Mouse (Mus musculus): ENCODE results near the gene Gtf3c6. TPM values are rescaled to one million over a fixed set of nuclear protein-coding genes. Genes with fewer than 3 reads are reported as not detected.

Gene Gtf3c6
- polyA plus RNA-seq, 1 experiment from 2014 or later: 158 TPM

- peak; percentile 82 for ATAC-seq (ENCODE audit: insufficient number of reproducible peaks, insufficient read depth, low FRiP score, low TSS enrichment, low read depth)
- peak overlapping the region; percentile 72 for H3K4me3 ChIP-seq (replicated peaks)
These were observed 576 bp upstream of the Gtf3c6 start for GRCm38 (mm10) chr10:40258401-40258966.

GRCm38 (mm10) chr10:40256716-40257115 lies 1.2 kb downstream of the Gtf3c6 start:
- H3K9me3 ChIP-seq: no peaks in the 10 kb centered on the region
- peaks cover 30% of the 10 kb centered on the region for H3K36me3 ChIP-seq
- no peaks in the 10 kb centered on the region for H3K27me3 ChIP-seq
- peak overlapping the region; percentile 72 for H3K4me2 ChIP-seq
- peak overlapping the region; percentile 72 for H3K4me3 ChIP-seq (replicated peaks)
- peak overlapping the region; percentile 96 for H3K27ac ChIP-seq
- H3K4me1 ChIP-seq (replicated peaks): peaks cover 8% of the 10 kb centered on the region; the same call in 1 of the 2 replicates
- peak; percentile 58; the same call in 1 of the 2 replicates for ATAC-seq (ENCODE audit: insufficient number of reproducible peaks, insufficient read depth, low FRiP score, low TSS enrichment, low read depth)
- H3K9ac ChIP-seq (replicated peaks): peak overlapping the region; percentile 89
- 3% methylated on average over 5 of the region's 5 CpGs for WGBS

More at GRCm38 (mm10) chr10:40258401-40258966, 576 bp upstream of the Gtf3c6 start:
- Histone ChIP-seq H3K4me1 (replicated peaks) (peaks cover 8% of the 10 kb centered on the region; the same call in 1 of the 2 replicates), H3K36me3 (peaks cover 13% of the 10 kb centered on the region), H3K9ac (replicated peaks) (no peak overlapping the region), H3K27ac (peak overlapping the region; percentile 96), H3K9me3 (no peaks in the 10 kb centered on the region), H3K4me2 (peak overlapping the region; percentile 72), H3K27me3 (no peaks in the 10 kb centered on the region)
- 0% methylated on average over 12 of the region's 12 CpGs for WGBS

- Histone ChIP-seq H3K27ac (no peak overlapping the region), H3K36me3 (peaks cover 72% of the 10 kb centered on the region), H3K4me2 (no peak overlapping the region), H3K4me1 (replicated peaks) (peaks cover 5% of the 10 kb centered on the region; the same call in 1 of the 2 replicates), H3K4me3 (replicated peaks) (no peak overlapping the region), H3K27me3 (no peaks in the 10 kb centered on the region), H3K9me3 (no peaks in the 10 kb centered on the region), H3K9ac (replicated peaks) (no peak overlapping the region)
- WGBS: 91% methylated on average over 6 of the region's 6 CpGs
- ATAC-seq (ENCODE audit: insufficient number of reproducible peaks, insufficient read depth, low FRiP score, low TSS enrichment, low read depth): no peak
These were observed 6.9 kb downstream of the Gtf3c6 start for GRCm38 (mm10) chr10:40250969-40251368.

- H3K4me2 ChIP-seq: no peak overlapping the region
- 88% methylated on average over 9 of the region's 9 CpGs for WGBS
- H3K9ac ChIP-seq (replicated peaks): no peak overlapping the region
- H3K4me3 ChIP-seq (replicated peaks): no peak overlapping the region
- H3K36me3 ChIP-seq: peaks cover 68% of the 10 kb centered on the region
- peaks cover 4% of the 10 kb centered on the region; the same call in 1 of the 2 replicates for H3K4me1 ChIP-seq (replicated peaks)
- H3K27me3 ChIP-seq: no peaks in the 10 kb centered on the region
- no peak for ATAC-seq (ENCODE audit: insufficient number of reproducible peaks, insufficient read depth, low FRiP score, low TSS enrichment, low read depth)
- H3K27ac ChIP-seq: no peak overlapping the region
- no peaks in the 10 kb centered on the region for H3K9me3 ChIP-seq
These were observed 8.3 kb downstream of the Gtf3c6 start for GRCm38 (mm10) chr10:40249625-40250024.

- Histone ChIP-seq H3K4me3 (replicated peaks) (peak overlapping the region; percentile 68), H3K4me2 (peak overlapping the region; percentile 56), H3K4me1 (replicated peaks) (peaks cover 4% of the 10 kb centered on the region; the same call in 1 of the 2 replicates), H3K27ac (peak overlapping the region; percentile 47), H3K27me3 (no peaks in the 10 kb centered on the region), H3K36me3 (peaks cover 67% of the 10 kb centered on the region), H3K9ac (replicated peaks) (peak overlapping the region; percentile 44; the same call in 1 of the 2 replicates), H3K9me3 (no peaks in the 10 kb centered on the region)
- ATAC-seq (ENCODE audit: insufficient number of reproducible peaks, insufficient read depth, low FRiP score, low TSS enrichment, low read depth): no peak; the same call in 1 of the 2 replicates
- 32% methylated on average over 11 of the region's 11 CpGs for WGBS
These were observed 10.7 kb downstream of the Gtf3c6 start for GRCm38 (mm10) chr10:40247166-40247716.

- WGBS: under 1% methylated on average over 54 of the region's 54 CpGs
- H3K9me3 ChIP-seq: no peaks in the 10 kb centered on the region
- ATAC-seq (ENCODE audit: insufficient number of reproducible peaks, insufficient read depth, low FRiP score, low TSS enrichment, low read depth): peak; percentile 90
- peak within 1 kb of the TSS; percentile 64 for H3K27ac ChIP-seq
- peaks cover 67% of the 10 kb centered on the region for H3K36me3 ChIP-seq
- H3K4me1 ChIP-seq (replicated peaks): peaks cover 4% of the 10 kb centered on the region; the same call in 1 of the 2 replicates
- peak within 1 kb of the TSS; percentile 68 for H3K4me3 ChIP-seq (replicated peaks)
- no peaks in the 10 kb centered on the region for H3K27me3 ChIP-seq
- peak within 1 kb of the TSS; percentile 68 for H3K9ac ChIP-seq (replicated peaks)
- peak within 1 kb of the TSS; percentile 56 for H3K4me2 ChIP-seq
These were observed 11.3 kb downstream of the Gtf3c6 start, which contains the start of gene Rpf2 for GRCm38 (mm10) chr10:40246374-40247165. Rpf2 (minus strand) TSS chr10:40247036.

- Histone ChIP-seq H3K36me3 (peaks cover 88% of the 10 kb centered on the region), H3K27ac (no peak overlapping the region)
- 92% methylated on average over 5 of the region's 5 CpGs for WGBS
These were observed 20.1 kb downstream of the Gtf3c6 start for GRCm38 (mm10) chr10:40237826-40238225.

GRCm38 (mm10) chr10:40233241-40233640 lies 24.7 kb downstream of the Gtf3c6 start:
- no peaks in the 10 kb centered on the region for H3K4me1 ChIP-seq (replicated peaks)
- H3K4me3 ChIP-seq (replicated peaks): no peak overlapping the region
- H3K36me3 ChIP-seq: peaks cover 85% of the 10 kb centered on the region
- ATAC-seq (ENCODE audit: insufficient number of reproducible peaks, insufficient read depth, low FRiP score, low TSS enrichment, low read depth): no peak
- H3K4me2 ChIP-seq: no peak overlapping the region
- H3K9ac ChIP-seq (replicated peaks): no peak overlapping the region
- no peaks in the 10 kb centered on the region for H3K9me3 ChIP-seq
- WGBS: 87% methylated on average over 3 of the region's 3 CpGs
- no peaks in the 10 kb centered on the region for H3K27me3 ChIP-seq
- H3K27ac ChIP-seq: no peak overlapping the region

More at GRCm38 (mm10) chr10:40237826-40238225, 20.1 kb downstream of the Gtf3c6 start:
- Histone ChIP-seq H3K4me2 (no peak overlapping the region), H3K4me3 (replicated peaks) (no peak overlapping the region), H3K27me3 (no peaks in the 10 kb centered on the region), H3K4me1 (replicated peaks) (no peaks in the 10 kb centered on the region), H3K9me3 (no peaks in the 10 kb centered on the region), H3K9ac (replicated peaks) (no peak overlapping the region)
- ATAC-seq (ENCODE audit: insufficient number of reproducible peaks, insufficient read depth, low FRiP score, low TSS enrichment, low read depth): no peak

GRCm38 (mm10) chr10:40232442-40232841 lies 25.5 kb downstream of the Gtf3c6 start:
- ATAC-seq (ENCODE audit: insufficient number of reproducible peaks, insufficient read depth, low FRiP score, low TSS enrichment, low read depth): no peak
- no peak overlapping the region for H3K4me3 ChIP-seq (replicated peaks)
- no peak overlapping the region for H3K4me2 ChIP-seq
- no peaks in the 10 kb centered on the region for H3K27me3 ChIP-seq
- H3K4me1 ChIP-seq (replicated peaks): peaks cover 5% of the 10 kb centered on the region; the same call in 1 of the 2 replicates
- H3K9me3 ChIP-seq: no peaks in the 10 kb centered on the region
- 87% methylated on average over 7 of the region's 7 CpGs for WGBS
- H3K27ac ChIP-seq: no peak overlapping the region
- no peak overlapping the region; the same call in 1 of the 2 replicates for H3K9ac ChIP-seq (replicated peaks)
- peaks cover 83% of the 10 kb centered on the region for H3K36me3 ChIP-seq

- Histone ChIP-seq H3K36me3 (peaks cover 86% of the 10 kb centered on the region), H3K9me3 (no peaks in the 10 kb centered on the region), H3K4me1 (replicated peaks) (peaks cover 6% of the 10 kb centered on the region; the same call in 1 of the 2 replicates), H3K27me3 (no peaks in the 10 kb centered on the region), H3K27ac (no peak overlapping the region), H3K4me3 (replicated peaks) (no peak overlapping the region), H3K9ac (replicated peaks) (no peak overlapping the region), H3K4me2 (no peak overlapping the region)
- 91% methylated on average over 1 of the region's 1 CpGs for WGBS
- ATAC-seq (ENCODE audit: insufficient number of reproducible peaks, insufficient read depth, low FRiP score, low TSS enrichment, low read depth): no peak
These were observed 28.2 kb downstream of the Gtf3c6 start for GRCm38 (mm10) chr10:40229725-40230124.

Measured in limb, embryonic 12.5 days (tissue).